Mouse (Mus musculus): ENCODE measurements around the gene Eea1.

- TF ChIP-seq CTCF (IDR thresholded peaks at IDR 0.05; ENCODE audit: low read depth, low read length) (no peak), TAL1 (conservative IDR thresholded peaks at IDR 0.05; ENCODE audit: low read depth, low read length) (no peak), GATA1 (IDR thresholded peaks at IDR 0.05; ENCODE audit: borderline replicate concordance, low read length) (no peak), GATA2 (IDR thresholded peaks at IDR 0.05; ENCODE audit: borderline replicate concordance, low read depth, low read length) (no peak)
These were observed 31.5 kb downstream of the Eea1 start for GRCm38 (mm10) chr10:95971942-95972341.
